ENCODE assay signal across 10 mouse cellular contexts in the genomic region with DNA sequence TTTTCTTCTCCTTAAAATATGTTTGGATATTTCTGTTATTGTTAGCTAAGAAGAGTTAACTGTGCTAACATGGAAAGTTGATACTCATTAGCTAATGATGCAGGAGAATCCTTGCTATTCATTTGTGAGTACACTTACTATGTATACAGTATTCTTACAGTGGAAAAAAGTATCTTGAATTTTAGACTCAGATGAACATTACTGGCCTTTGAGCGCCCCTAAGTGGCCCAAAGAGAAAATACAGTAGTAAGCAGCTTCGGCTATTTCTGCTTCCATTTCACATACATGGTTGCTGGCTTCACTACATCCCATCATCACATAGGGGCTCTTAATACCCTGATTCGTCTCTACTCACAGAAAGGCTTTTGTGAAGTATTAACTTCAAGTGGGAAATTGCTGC.
DNase-seq lines count a peak whose midpoint lies in the region; ATAC-seq lines count a peak whose summit lies in the region.
"Had no signal": no experiment of that assay in that cellular context is flagged by ENCODE, and none has a peak within 500 bp of the region (broad histone marks: within the 10 kb centered on the region; RNA-seq: fewer than 3 reads in every experiment).

No protein-coding gene starts in this region.

- H3K9ac ChIP-seq in forebrain, embryonic 14.5 days (ENCODE audit: low read length), result no peak overlapping the region
- H3K9ac ChIP-seq: embryonic facial prominence, embryonic 13.5 days; limb, embryonic 12.5 days had no signal

- H3K4me2 ChIP-seq in forebrain, embryonic 14.5 days (ENCODE audit: low read length), result no peak overlapping the region
- H3K4me2 ChIP-seq: embryonic facial prominence, embryonic 13.5 days; limb, embryonic 12.5 days had no signal

- peak; percentile 45; the same call in 1 of the 2 replicates for ATAC-seq in forebrain, embryonic 14.5 days

- H3K36me3 ChIP-seq in forebrain, embryonic 14.5 days (ENCODE audit: control insufficient read depth, insufficient read depth, low read length), result no peaks in the 10 kb centered on the region
- H3K36me3 ChIP-seq: embryonic facial prominence, embryonic 13.5 days; limb, embryonic 12.5 days had no signal

- no peaks in the 10 kb centered on the region for H3K4me1 ChIP-seq in forebrain, embryonic 14.5 days (ENCODE audit: control insufficient read depth, insufficient read depth, low read length)

- H3K27me3 ChIP-seq in forebrain, embryonic 14.5 days (replicated peaks; ENCODE audit: control insufficient read depth, insufficient read depth, low read length), result no peaks in the 10 kb centered on the region
- H3K27me3 ChIP-seq: embryonic facial prominence, embryonic 13.5 days; limb, embryonic 12.5 days had no signal

- no peaks in the 10 kb centered on the region for H3K9me3 ChIP-seq in forebrain, embryonic 14.5 days (replicated peaks; ENCODE audit: control insufficient read depth, low read length)
- H3K9me3 ChIP-seq: embryonic facial prominence, embryonic 13.5 days; limb, embryonic 12.5 days had no signal

- peak; percentile 14 for DNase-seq in adrenal gland, adult 2 months
- DNase-seq in adrenal gland, adult 8-10 months, result no peak
- DNase-seq in left cerebral cortex, adult 11 months (ENCODE audit: low spot score), result peak; percentile 17
- no peak for DNase-seq in left cerebral cortex, adult 8-10 months (ENCODE audit: low spot score in 2 of 2)
- peak; percentile 76 for DNase-seq in forebrain, embryonic 14.5 days (ENCODE audit: low spot score)
- peak; percentile 41 to 50 for DNase-seq in left cerebral cortex, adult 18-20 months (ENCODE audit: low spot score in 2 of 2)
- peak; percentile 9 to 28 for DNase-seq in right cerebral cortex, postnatal 36 days (ENCODE audit: low spot score in 2 of 2)
- no peak for DNase-seq in liver

- H3K27ac ChIP-seq in forebrain, embryonic 14.5 days (ENCODE audit: low read depth, low read length), result no peak overlapping the region
- H3K27ac ChIP-seq: embryonic facial prominence, embryonic 13.5 days; limb, embryonic 12.5 days had no signal

- H3K4me3 ChIP-seq in forebrain, embryonic 14.5 days (ENCODE audit: low read depth, low read length), result no peak overlapping the region
- H3K4me3 ChIP-seq: embryonic facial prominence, embryonic 13.5 days; limb, embryonic 12.5 days had no signal

- WGBS in forebrain, embryonic 14.5 days, result 17% methylated on average over 3 of the region's 3 CpGs

Comparison
In these comparisons a context has a peak if more than half of its experiments do, and no peak if none do; other contexts are left out.
1. DNase-seq: peak in adrenal gland, adult 2 months (single experiment), left cerebral cortex, adult 11 months (single experiment), forebrain, embryonic 14.5 days (single experiment), left cerebral cortex, adult 18-20 months (2 of 2) and right cerebral cortex, postnatal 36 days (2 of 2); none in adrenal gland, adult 8-10 months (single experiment), left cerebral cortex, adult 8-10 months (0 of 2) and liver (single experiment).